Mouse (Mus musculus): ENCODE measurements at regions not wholly inside any gene's neighbourhood (a gene's known extent, or its start where the extent isn't known, plus 50 kb on each side); places are given as distances from the start of the nearest gene placed in this dataset.

- TF ChIP-seq ZC3H11A (IDR thresholded peaks at IDR 0.05; ENCODE audit: borderline replicate concordance, low read depth, low read length): no peak
- no peak for TF ChIP-seq MAFK (IDR thresholded peaks at IDR 0.05; ENCODE audit: insufficient read depth, low read depth, low read length)
These were observed 291.6 kb downstream of the Pten start for GRCm38 (mm10) chr19:33048754-33049442.

Measured in ES-E14 (cell line).